Mouse (Mus musculus) CH12.LX (cell line): ENCODE data around the gene Ythdf2. TPM values are rescaled to one million over a fixed set of nuclear protein-coding genes. Genes with fewer than 3 reads are reported as not detected.

Source experiments
- DNase-seq: peaks from one replicate; pipeline ENCODE4 v3.0.0-alpha.2; 2013; ENCODE audit errors: extremely low read depth
- H3K27ac ChIP-seq: 2 replicates; pipeline ENCODE4 v1.5.1; 2012; ENCODE audit warnings: low read depth, mild to moderate bottlenecking, control low read depth, moderate library complexity; ENCODE audit not compliant: insufficient read depth
- H3K27me3 ChIP-seq: replicated peaks from 2 replicates; pipeline ENCODE3; 2012; ENCODE audit warnings: inconsistent platforms
- H3K36me3 ChIP-seq, 2 experiments: replicated peaks in 1 of 2; 2 replicates each; pipeline versions ENCODE3 to v1.6.1; 2012; ENCODE audit warnings: inconsistent platforms in 1 of 2, low read length in 1 of 2, mild to moderate bottlenecking in 1 of 2, mixed read lengths in 1 of 2, moderate library complexity in 1 of 2; ENCODE audit not compliant: control insufficient read depth in 1 of 2, insufficient read depth in 1 of 2
- H3K4me1 ChIP-seq, 2 experiments: 2 replicates each; pipeline ENCODE4 v1.6.1; 2012; ENCODE audit warnings: inconsistent platforms in 1 of 2, moderate library complexity in 1 of 2; ENCODE audit not compliant: insufficient read depth in 2 of 2, control insufficient read depth in 1 of 2
- H3K4me2 ChIP-seq: 2 replicates; pipeline ENCODE4 v1.6.1; 2012; ENCODE audit warnings: low read depth, mild to moderate bottlenecking, control low read depth; ENCODE audit not compliant: poor library complexity, insufficient read depth, severe bottlenecking
- H3K4me3 ChIP-seq, 3 experiments: fragments of 150-350 bp in 1 of 3; sonication (generic) in 1 of 3; replicated peaks in 1 of 3; 2 replicates each; pipeline versions ENCODE3 to v1.5.1; 2011 to 2012; ENCODE audit warnings: low read depth in 2 of 3, low read length in 2 of 3, mild to moderate bottlenecking in 2 of 3, moderate library complexity in 2 of 3, control low read depth in 1 of 3, improper control_type of control experiment in 1 of 3, inconsistent platforms in 1 of 3, mixed read lengths in 1 of 3; ENCODE audit not compliant: poor library complexity in 1 of 3
- H3K79me2 ChIP-seq: replicated peaks from 2 replicates; pipeline ENCODE4 v1.6.1; 2012; ENCODE audit warnings: mild to moderate bottlenecking, moderate library complexity; ENCODE audit not compliant: control insufficient read depth, poor library complexity, insufficient read depth, severe bottlenecking; ENCODE audit errors: extremely low read depth
- H3K9ac ChIP-seq: 2 replicates; pipeline ENCODE4 v1.6.1; 2012; ENCODE audit warnings: low read depth, mild to moderate bottlenecking, control low read depth, moderate library complexity; ENCODE audit not compliant: insufficient read depth
- H3K9me3 ChIP-seq: replicated peaks from 2 replicates; pipeline ENCODE3; 2012; ENCODE audit warnings: low read length, inconsistent platforms, mixed read lengths
- BHLHE40 ChIP-seq: IDR thresholded peaks from 2 replicates; pipeline ENCODE4 v1.6.1; 2011; ENCODE audit warnings: mild to moderate bottlenecking, low read depth, low read length, improper control_type of control experiment
- CHD1 ChIP-seq: IDR thresholded peaks from 2 replicates; pipeline ENCODE4 v1.6.1; 2012; ENCODE audit warnings: low read depth, low read length, improper control_type of control experiment, inconsistent platforms
- CTCF ChIP-seq, 2 experiments: IDR thresholded peaks in 1 of 2; conservative IDR thresholded peaks in 1 of 2; 2 replicates each; pipeline ENCODE4 v1.5.1; 2011 to 2012; ENCODE audit warnings: low read depth in 2 of 2, low read length in 2 of 2, improper control_type of control experiment in 1 of 2, inconsistent platforms in 1 of 2, mild to moderate bottlenecking in 1 of 2, moderate library complexity in 1 of 2
- EP300 ChIP-seq: IDR thresholded peaks from 2 replicates; pipeline ENCODE4 v1.6.1; 2011; ENCODE audit warnings: low read length, improper control_type of control experiment
- ETS1 ChIP-seq: conservative IDR thresholded peaks from 2 replicates; pipeline ENCODE4 v1.6.1; 2012; ENCODE audit warnings: low read depth, mild to moderate bottlenecking, inconsistent platforms, low read length, improper control_type of control experiment, moderate library complexity
- GABPA ChIP-seq: IDR thresholded peaks from 2 replicates; pipeline ENCODE4 v1.6.1; 2012; ENCODE audit warnings: low read depth, low read length, improper control_type of control experiment, inconsistent platforms; ENCODE audit not compliant: insufficient replicate concordance
- JUN ChIP-seq: IDR thresholded peaks from 2 replicates; pipeline ENCODE4 v1.6.1; 2011; ENCODE audit warnings: low read depth, mild to moderate bottlenecking, low read length, improper control_type of control experiment, moderate library complexity; ENCODE audit not compliant: insufficient read depth
- KAT2A ChIP-seq: IDR thresholded peaks from 2 replicates; pipeline ENCODE4 v1.6.1; 2012; ENCODE audit warnings: low read length, improper control_type of control experiment, inconsistent platforms; ENCODE audit not compliant: insufficient replicate concordance
- MAX ChIP-seq: IDR thresholded peaks from 2 replicates; pipeline ENCODE4 v1.6.1; 2011; ENCODE audit warnings: low read length, improper control_type of control experiment
- MAZ ChIP-seq: IDR thresholded peaks from 2 replicates; pipeline ENCODE4 v1.6.1; 2012; ENCODE audit warnings: low read depth, mild to moderate bottlenecking, inconsistent platforms, low read length, improper control_type of control experiment, moderate library complexity
- MEF2A ChIP-seq: IDR thresholded peaks from 2 replicates; pipeline ENCODE4 v1.6.1; 2014; ENCODE audit warnings: low read depth, mild to moderate bottlenecking, inconsistent platforms, low read length, improper control_type of control experiment, borderline replicate concordance
- MXI1 ChIP-seq: IDR thresholded peaks from 2 replicates; pipeline ENCODE4 v1.6.1; 2011; ENCODE audit warnings: mild to moderate bottlenecking, low read depth, low read length, improper control_type of control experiment
- MYC ChIP-seq: IDR thresholded peaks from 2 replicates; pipeline ENCODE4 v1.6.1; 2011; ENCODE audit warnings: low read depth, mild to moderate bottlenecking, improper control_type of control experiment, low read length
- NELFE ChIP-seq: IDR thresholded peaks from 2 replicates; pipeline ENCODE4 v1.6.1; 2011; ENCODE audit warnings: low read depth, low read length, improper control_type of control experiment
- NRF1 ChIP-seq: IDR thresholded peaks from 2 replicates; pipeline ENCODE4 v1.6.1; 2014; ENCODE audit warnings: low read depth, mild to moderate bottlenecking, inconsistent platforms, low read length, improper control_type of control experiment, moderate library complexity
- POLR2A ChIP-seq: IDR thresholded peaks from 2 replicates; pipeline ENCODE4 v1.6.1; 2011; ENCODE audit warnings: low read depth, mild to moderate bottlenecking, improper control_type of control experiment, low read length
- RAD21 ChIP-seq: IDR thresholded peaks from 2 replicates; pipeline ENCODE4 v1.6.1; 2011; ENCODE audit warnings: low read depth, mild to moderate bottlenecking, low read length, improper control_type of control experiment, moderate library complexity
- SIN3A ChIP-seq: IDR thresholded peaks from 2 replicates; pipeline ENCODE4 v1.6.1; 2012; ENCODE audit warnings: low read length, improper control_type of control experiment, inconsistent platforms
- SMC3 ChIP-seq: IDR thresholded peaks from 2 replicates; pipeline ENCODE4 v1.6.1; 2011; ENCODE audit warnings: low read depth, low read length, improper control_type of control experiment
- ZMIZ1 ChIP-seq: IDR thresholded peaks from 2 replicates; pipeline ENCODE4 v1.6.1; 2012; ENCODE audit warnings: low read depth, mild to moderate bottlenecking, inconsistent platforms, low read length, improper control_type of control experiment
- dilution Hi-C: fragments of 300-500 bp; cut with MboI; formaldehyde crosslinking; loops from 2 replicates; pipeline ENCODE4 v1.14.3; 2020; ENCODE audit warnings: low sequenced_read_pairs; ENCODE audit not compliant: extremely low pct_unique_long_range_greater_than_20kb, extremely low pct_ligation_motif_present
- in situ Hi-C: fragments of 300-500 bp; cut with MboI; formaldehyde crosslinking; loops from 3 replicates; pipeline ENCODE4 v1.14.3; 2019; ENCODE audit warnings: low sequenced_read_pairs, low pct_ligation_motif_present, low pct_unique_long_range_greater_than_20kb, mixed read lengths
- polyA plus RNA-seq: library from polyadenylated mRNA; unstranded; fragments of >175 nt; gene quantifications from 2 replicates; pipeline ENCODE4 v1.2.1, GENCODE M21; 2012; ENCODE audit warnings: low read depth; ENCODE audit not compliant: insufficient read length
- total RNA-seq, 2 experiments: library from RNA; depleted of rRNA; stranded (reverse); fragments of 300-350 nt in 1 of 2; fragments of >200 nt in 1 of 2; gene quantifications; 2 replicates each; pipeline ENCODE4 v1.2.3; 2012 to 2014

Gene Ythdf2
- total and polyA plus RNA-seq, 3 experiments: 51.6 to 78.3 (median 56.5) TPM

- peaks cover 96% of the 10 kb centered on the region for H3K79me2 ChIP-seq
- no peaks in the 10 kb centered on the region for H3K27me3 ChIP-seq
- TF ChIP-seq MXI1: no peak
- TF ChIP-seq SMC3: no peak
- TF ChIP-seq SIN3A: no peak
- TF ChIP-seq NELFE: no peak
- TF ChIP-seq RAD21: no peak
- TF ChIP-seq CHD1: no peak
- TF ChIP-seq MEF2A: no peak
- TF ChIP-seq MAX: no peak
- no peak for TF ChIP-seq MAZ
- no peak for TF ChIP-seq ETS1
- TF ChIP-seq BHLHE40: no peak
- TF ChIP-seq POLR2A: no peak
- TF ChIP-seq NRF1: no peak
- TF ChIP-seq JUN: no peak
- no peak for TF ChIP-seq CTCF (conservative IDR thresholded peaks at IDR 0.05 in 1 of 2, IDR thresholded peaks at IDR 0.05 in 1 of 2; ENCODE audit: low read depth in 2 of 2, low read length in 2 of 2)
- TF ChIP-seq KAT2A: no peak
- no peak for TF ChIP-seq MYC
- no peak for TF ChIP-seq ZMIZ1
- TF ChIP-seq GABPA: no peak
- no peak overlapping the region for H3K27ac ChIP-seq
- dilution Hi-C loops: no loop called here
- no peak for DNase-seq
- peaks cover 20 to 73% of the 10 kb centered on the region in 2 experiments for H3K36me3 ChIP-seq
- in situ Hi-C loops: loop anchor here (25.0 kb wide), 1 partner anchor 217 kb away; the partner anchor contains the start of gene Phactr4
- no peak overlapping the region for H3K4me2 ChIP-seq
- H3K9ac ChIP-seq: no peak overlapping the region
- no peaks in the 10 kb centered on the region for H3K9me3 ChIP-seq
- H3K4me3 ChIP-seq: no peak overlapping the region
- peaks cover 12 to 62% of the 10 kb centered on the region in 2 experiments for H3K4me1 ChIP-seq
Observed at GRCm38 (mm10) chr4:132194975-132195374, 17.1 kb downstream of the Ythdf2 start.

- H3K4me3 ChIP-seq: no peak overlapping the region
- H3K79me2 ChIP-seq: peaks cover 95% of the 10 kb centered on the region
- H3K36me3 ChIP-seq: peaks cover 17 to 71% of the 10 kb centered on the region in 2 experiments
- in situ Hi-C loops: loop anchor here (25.0 kb wide), 1 partner anchor 218 kb away; the partner anchor contains the start of gene Phactr4
- H3K27me3 ChIP-seq: no peaks in the 10 kb centered on the region
- dilution Hi-C loops: no loop called here
- peaks cover 12 to 62% of the 10 kb centered on the region in 2 experiments for H3K4me1 ChIP-seq
- TF ChIP-seq EP300: no peak
- no peaks in the 10 kb centered on the region for H3K9me3 ChIP-seq
- no peak overlapping the region for H3K27ac ChIP-seq
- DNase-seq: no peak
- no peak overlapping the region for H3K4me2 ChIP-seq
- no peak overlapping the region for H3K9ac ChIP-seq
Observed at GRCm38 (mm10) chr4:132194373-132194772, 17.7 kb downstream of the Ythdf2 start.
